Mouse (Mus musculus): ENCODE measurements around the gene Krt77. TPM values are rescaled to one million over a fixed set of nuclear protein-coding genes. Genes with fewer than 3 reads are reported as not detected.

Krt77 gene
- polyA plus RNA-seq, 1 experiment from 2014 or later = 0.13 TPM

DNA sequence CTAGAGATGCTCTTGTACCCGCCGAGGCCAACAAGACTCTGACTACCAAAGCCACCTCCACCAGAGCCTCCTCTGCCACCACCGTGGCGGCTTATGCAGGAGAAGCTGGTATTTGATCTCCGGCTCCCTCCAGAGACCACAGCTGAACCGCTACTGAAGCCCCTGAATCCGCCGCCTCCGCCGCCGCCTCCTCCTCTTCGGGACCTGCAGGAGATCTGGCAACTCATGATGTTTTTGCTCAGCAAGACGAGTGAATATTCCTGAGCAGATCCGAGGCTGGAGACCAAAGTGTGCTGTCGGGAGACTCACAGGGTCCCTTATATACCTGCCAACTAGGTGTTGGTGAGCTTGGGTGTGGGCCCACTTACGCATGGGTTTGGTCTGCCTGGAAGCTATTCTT, 51.6 kb downstream of the Krt77 start, which contains the start of gene Krt2:
TSS of gene Krt2 (minus strand) at position 295 of the 400 bp plus-strand sequence.
- Histone ChIP-seq H3K4me1 (ENCODE audit: control insufficient read depth, insufficient read depth, low read length) (no peaks in the 10 kb centered on the region), H3K4me3 (ENCODE audit: low read depth, low read length) (no peak within 1 kb of the TSS), H3K4me2 (replicated peaks; ENCODE audit: low read depth, low read length) (no peak within 1 kb of the TSS), H3K9me3 (ENCODE audit: control insufficient read depth, low read depth, low read length) (no peaks in the 10 kb centered on the region), H3K9ac (replicated peaks; ENCODE audit: low read depth, low read length) (no peak within 1 kb of the TSS), H3K27me3 (ENCODE audit: control insufficient read depth, insufficient read depth, low read length) (no peaks in the 10 kb centered on the region), H3K36me3 (ENCODE audit: control insufficient read depth, insufficient read depth, low read length) (no peaks in the 10 kb centered on the region), H3K27ac (ENCODE audit: low read length) (no peak within 1 kb of the TSS)
- WGBS = 70% methylated on average over 16 of the region's 16 CpGs
- no peak for ATAC-seq (ENCODE audit: insufficient number of reproducible peaks, insufficient read depth, low FRiP score, low read depth)

Small RNA genes lying within 50 kb of the gene (microRNA-seq; reads per million reads assigned to microRNA genes)
- gene Gm44356 = not detected

Other genes with a start within 250 kb of the Krt77 start
- not detected in 2 replicates for gene Gm5414, start 241.5 kb downstream of the Krt77 start, polyA plus RNA-seq (2014; fragmentation: Nextera tagmentation; extraction: Ambion mirVana)
- gene Gm5478, start 222.3 kb downstream of the Krt77 start, polyA plus RNA-seq (2014; fragmentation: Nextera tagmentation; extraction: Ambion mirVana) = not detected in 2 replicates
- gene Krt6b, start 189.4 kb downstream of the Krt77 start, polyA plus RNA-seq (2014; fragmentation: Nextera tagmentation; extraction: Ambion mirVana) = not detected in 2 replicates
- gene Krt6a, start 175.4 kb downstream of the Krt77 start, polyA plus RNA-seq (2014; fragmentation: Nextera tagmentation; extraction: Ambion mirVana) = 16.8 and 25.8 TPM in 2 replicates
- 50.0 and 65.6 TPM in 2 replicates for gene Krt5, start 156.8 kb downstream of the Krt77 start, polyA plus RNA-seq (2014; fragmentation: Nextera tagmentation; extraction: Ambion mirVana)
- not detected in 2 replicates for gene Krt71, start 126.6 kb downstream of the Krt77 start, polyA plus RNA-seq (2014; fragmentation: Nextera tagmentation; extraction: Ambion mirVana)
- not detected in 2 replicates for gene Krt72, start 83.2 kb downstream of the Krt77 start, polyA plus RNA-seq (2014; fragmentation: Nextera tagmentation; extraction: Ambion mirVana)
- gene Krt73, start 67.4 kb downstream of the Krt77 start, polyA plus RNA-seq (2014; fragmentation: Nextera tagmentation; extraction: Ambion mirVana) = not detected in 2 replicates
- gene Krt2, start 51.5 kb downstream of the Krt77 start, polyA plus RNA-seq (2014; fragmentation: Nextera tagmentation; extraction: Ambion mirVana) = not detected in 2 replicates
- gene Krt1, start 18.9 kb downstream of the Krt77 start, polyA plus RNA-seq (2014; fragmentation: Nextera tagmentation; extraction: Ambion mirVana) = 1.4 and 1.9 TPM in 2 replicates
- not detected in 2 replicates for gene Krt76, start 23.2 kb upstream of the Krt77 start, polyA plus RNA-seq (2014; fragmentation: Nextera tagmentation; extraction: Ambion mirVana)
- gene Krt4, start 55.0 kb upstream of the Krt77 start, polyA plus RNA-seq (2014; fragmentation: Nextera tagmentation; extraction: Ambion mirVana) = 60.1 and 100 TPM in 2 replicates
- gene Krt79, start 70.6 kb upstream of the Krt77 start, polyA plus RNA-seq (2014; fragmentation: Nextera tagmentation; extraction: Ambion mirVana) = 0.38 and 0.78 TPM in 2 replicates
- 0.36 and 0.66 TPM in 2 replicates for gene Krt78, start 84.6 kb upstream of the Krt77 start, polyA plus RNA-seq (2014; fragmentation: Nextera tagmentation; extraction: Ambion mirVana)
- gene Krt8, start 134.8 kb upstream of the Krt77 start, polyA plus RNA-seq (2014; fragmentation: Nextera tagmentation; extraction: Ambion mirVana) = 707 and 780 TPM in 2 replicates
- 407 and 452 TPM in 2 replicates for gene Krt18, start 158.5 kb upstream of the Krt77 start, polyA plus RNA-seq (2014; fragmentation: Nextera tagmentation; extraction: Ambion mirVana)
- gene Eif4b, start 204.1 kb upstream of the Krt77 start, polyA plus RNA-seq (2014; fragmentation: Nextera tagmentation; extraction: Ambion mirVana) = 129 and 134 TPM in 2 replicates
- 42.6 and 48.5 TPM in 2 replicates for gene Tns2, start 230.7 kb upstream of the Krt77 start, polyA plus RNA-seq (2014; fragmentation: Nextera tagmentation; extraction: Ambion mirVana)

All from stomach, embryonic 14.5 days (tissue).